Mouse (Mus musculus) heart, postnatal 10 days (tissue): ENCODE data around the gene Rps19bp1. TPM values are rescaled to one million over a fixed set of nuclear protein-coding genes. Genes with fewer than 3 reads are reported as not detected.

Source experiments
- DNase-seq, 2 experiments: peaks; one replicate each; pipeline ENCODE4 v3.0.0; 2021
- intact Hi-C: fragments of 180-260 bp; cut with DNase I; formaldehyde crosslinking; loops from one replicate; pipeline ENCODE4 v1.15.1; 2025
- total RNA-seq, 2 experiments: library from RNA; stranded (reverse); gene quantifications; 2 replicates each; pipeline ENCODE4 v1.2.3; 2021

The Rps19bp1 gene
- 10 to 100 TPM; 20.0 to 24.6 TPM for total RNA-seq

DNA sequence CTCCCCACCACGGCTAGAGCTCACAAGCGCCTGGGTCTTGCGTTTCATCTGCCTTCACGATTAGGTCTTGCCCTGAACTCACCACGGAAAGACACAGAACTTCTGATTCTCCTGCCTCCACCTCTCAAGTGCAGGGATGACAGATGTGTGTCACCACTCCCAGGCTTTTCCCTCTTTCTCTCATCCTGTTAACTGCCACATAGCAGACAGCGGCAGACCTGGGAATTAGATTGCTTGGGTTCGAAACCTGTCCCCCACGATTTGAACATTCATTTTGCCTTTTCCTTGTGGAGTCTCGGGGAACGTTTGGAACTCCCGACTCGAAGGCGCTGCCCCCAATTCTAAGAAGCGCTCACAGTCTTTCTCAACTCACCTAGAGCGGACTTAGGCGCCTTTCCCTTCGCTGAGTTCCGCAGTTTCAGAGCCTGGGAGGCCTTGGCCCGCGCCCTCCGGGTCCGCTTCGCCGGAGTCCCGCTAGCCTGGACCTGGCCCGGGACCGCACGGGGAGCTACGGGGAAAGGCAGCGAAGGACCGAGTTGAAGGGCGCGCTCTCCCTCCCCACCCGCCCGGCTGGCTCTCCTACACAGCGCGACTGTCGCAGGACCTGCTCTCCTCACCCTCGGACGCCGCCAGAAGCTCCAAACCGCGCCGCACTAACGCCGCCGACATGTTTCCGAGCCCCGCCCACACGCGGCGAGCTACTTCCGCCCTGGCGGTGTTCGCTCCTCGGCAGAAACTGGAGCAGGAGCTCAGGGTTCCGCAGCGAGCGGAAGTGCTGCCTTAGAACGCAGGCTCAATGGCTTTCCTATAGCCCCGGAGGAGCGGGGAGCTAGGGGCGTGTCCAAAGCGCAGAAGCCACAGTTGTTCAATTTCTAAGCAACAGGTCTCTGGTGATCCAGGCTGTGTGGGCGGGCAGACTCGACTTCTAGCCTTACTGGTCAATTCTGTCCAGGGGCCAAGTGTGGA, at the start of gene Rps19bp1:
TSS of gene Rps19bp1 (minus strand) at position 706 of the 966 bp plus-strand sequence.
- intact Hi-C loops, result loop anchor here (5.0 to 10.0 kb wide), 3 partner anchors 319 to 681 kb away; partner anchors contain the start of gene Adsl
- peak; percentile 90 to 92 for DNase-seq

DNA sequence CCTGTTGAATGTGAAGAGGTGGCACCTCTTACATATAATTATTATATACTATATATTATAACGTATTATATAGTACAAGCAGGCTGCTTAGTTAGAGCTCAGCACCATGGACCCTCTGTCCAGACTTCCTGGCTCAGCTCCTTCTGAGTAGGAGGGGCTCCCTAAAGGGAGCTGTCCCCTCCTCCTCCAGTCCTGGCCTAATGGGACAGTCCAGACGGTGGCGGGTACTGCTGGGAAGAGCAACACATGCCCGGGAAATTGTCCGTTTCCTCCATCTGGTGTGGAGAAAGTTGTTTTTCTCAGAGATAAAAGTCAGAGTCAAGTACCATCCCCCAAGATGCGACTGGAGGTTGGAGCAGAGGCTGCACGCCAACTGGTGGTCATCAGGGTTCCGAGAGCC, 42.0 kb upstream of the Rps19bp1 start:
- intact Hi-C loops, result no loop called here

GRCm38 (mm10) chr15:80304188-80304587, 40.1 kb upstream of the Rps19bp1 start:
- intact Hi-C loops, result no loop called here
- DNase-seq, result no peak

More for the DNA sequence above, 42.0 kb upstream of the Rps19bp1 start:
- no peak for DNase-seq

GRCm38 (mm10) chr15:80303779-80304178, 39.7 kb upstream of the Rps19bp1 start:
- DNase-seq, result no peak

GRCm38 (mm10) chr15:80297146-80297545, 33.0 kb upstream of the Rps19bp1 start:
- intact Hi-C loops, result no loop called here
- DNase-seq, result no peak

More at GRCm38 (mm10) chr15:80303779-80304178, 39.7 kb upstream of the Rps19bp1 start:
- intact Hi-C loops, result no loop called here

DNA sequence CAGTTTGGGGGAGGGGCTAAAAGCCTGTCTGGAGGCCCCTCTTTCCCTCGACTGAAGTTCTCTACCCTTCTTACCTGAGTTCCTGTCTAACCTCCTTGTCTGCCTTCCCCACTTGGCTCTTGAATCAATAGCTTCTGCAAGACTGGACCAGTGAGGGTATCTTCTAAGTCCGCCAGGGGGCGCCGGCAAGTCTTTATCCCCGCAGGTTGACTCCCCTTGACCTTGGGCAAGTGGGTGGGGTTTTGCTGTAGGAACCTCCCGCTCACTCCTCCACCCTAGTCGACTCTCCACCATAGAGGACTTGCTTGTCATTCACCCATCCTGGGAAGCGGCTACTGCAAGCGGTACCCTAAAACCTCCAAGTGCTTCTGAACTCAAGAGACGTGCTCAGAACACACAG, 25.3 kb upstream of the Rps19bp1 start:
- DNase-seq, result peak; percentile 59 to 67
- intact Hi-C loops, result loop anchor here (1.0 to 10.0 kb wide), 2 partner anchors 325 to 405 kb away; no protein-coding TSS in a partner anchor

DNA sequence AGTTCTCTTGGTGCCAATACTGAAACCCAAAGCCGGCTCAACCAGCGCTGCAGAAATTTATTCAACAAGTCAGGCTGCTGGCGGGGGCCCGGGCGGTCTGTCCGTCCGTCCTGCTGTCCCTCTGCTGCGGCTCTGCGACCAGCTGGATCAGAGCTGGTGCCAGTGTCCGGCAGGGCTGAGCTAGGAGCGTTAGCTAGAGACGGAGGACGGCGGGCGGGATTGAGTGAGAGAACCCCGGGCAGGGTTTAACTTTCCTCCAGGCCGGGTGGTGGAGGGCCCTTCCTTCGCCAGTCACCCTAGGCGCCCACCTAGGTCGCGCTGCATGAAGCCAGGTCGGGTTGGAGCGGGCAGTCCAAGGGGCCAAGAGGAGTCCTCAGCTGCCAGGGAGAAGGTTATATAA, 23.9 kb upstream of the Rps19bp1 start:
- DNase-seq, result peak in 1 of 2 experiments; percentile 10
- intact Hi-C loops, result loop anchor here (10.0 kb wide), 1 partner anchor 327 kb away; no protein-coding TSS in a partner anchor

- intact Hi-C loops, result loop anchor here (10.0 kb wide), 1 partner anchor 328 kb away; no protein-coding TSS in a partner anchor
- DNase-seq, result no peak
These were observed 22.8 kb upstream of the Rps19bp1 start, which contains the start of gene Cacna1i for GRCm38 (mm10) chr15:80286851-80287415. TSS of gene Cacna1i (plus strand) at chr15:80287238.

GRCm38 (mm10) chr15:80280646-80281045, 16.5 kb upstream of the Rps19bp1 start:
- intact Hi-C loops, result loop anchor here (2.0 to 10.0 kb wide), 2 partner anchors 14 to 334 kb away; no protein-coding TSS in a partner anchor
- peak in 1 of 2 experiments; percentile 26 for DNase-seq

DNA sequence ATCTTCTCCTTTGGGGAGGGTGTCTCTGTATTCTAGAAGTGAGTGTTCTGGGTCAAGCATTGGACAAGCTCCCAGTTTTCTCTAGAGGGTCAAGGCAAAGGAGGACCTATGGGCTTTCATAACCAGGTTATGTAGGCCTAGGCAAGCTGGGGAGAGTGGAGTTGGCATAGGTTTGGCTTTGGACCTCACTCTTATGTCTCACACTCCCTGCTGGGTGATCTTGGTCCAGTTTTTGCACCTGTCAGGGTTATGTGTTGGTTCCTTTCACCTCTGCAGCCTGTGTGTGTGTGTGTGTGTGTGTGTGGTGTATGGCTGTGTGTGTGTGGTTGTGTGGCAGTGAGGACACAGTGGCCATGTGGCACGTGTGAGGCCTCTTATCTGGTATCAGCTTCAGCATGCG, 14.9 kb upstream of the Rps19bp1 start:
- DNase-seq, result no peak
- intact Hi-C loops, result no loop called here

- intact Hi-C loops, result no loop called here
- DNase-seq, result no peak
These were observed 14.1 kb upstream of the Rps19bp1 start for GRCm38 (mm10) chr15:80278121-80278759.

DNA sequence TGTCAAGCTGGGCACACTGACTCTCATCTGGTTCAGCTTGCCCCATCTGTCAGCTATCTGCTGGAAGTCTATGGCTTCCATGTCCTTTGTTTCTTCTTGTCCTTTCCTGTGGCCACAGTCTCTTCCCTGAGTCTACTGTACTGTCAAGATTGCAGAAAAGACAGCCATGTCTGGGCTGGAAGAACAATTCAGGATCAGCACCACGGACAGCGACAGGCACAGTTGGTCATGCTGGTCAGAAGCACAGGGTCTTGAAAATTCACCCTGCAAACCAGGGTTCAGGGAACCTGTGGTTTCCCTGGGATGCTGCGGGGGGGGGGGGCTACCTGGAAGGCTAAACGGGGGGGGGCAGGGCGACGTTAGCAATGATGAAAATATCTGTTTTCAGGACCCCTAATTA, 13.5 kb upstream of the Rps19bp1 start:
- intact Hi-C loops, result no loop called here
- DNase-seq, result peak; percentile 74 to 85

- intact Hi-C loops, result no loop called here
- no peak for DNase-seq
These were observed 13.0 kb upstream of the Rps19bp1 start for GRCm38 (mm10) chr15:80277107-80277506.

GRCm38 (mm10) chr15:80271858-80272396, 7.8 kb upstream of the Rps19bp1 start:
- intact Hi-C loops, result no loop called here
- DNase-seq, result no peak

DNA sequence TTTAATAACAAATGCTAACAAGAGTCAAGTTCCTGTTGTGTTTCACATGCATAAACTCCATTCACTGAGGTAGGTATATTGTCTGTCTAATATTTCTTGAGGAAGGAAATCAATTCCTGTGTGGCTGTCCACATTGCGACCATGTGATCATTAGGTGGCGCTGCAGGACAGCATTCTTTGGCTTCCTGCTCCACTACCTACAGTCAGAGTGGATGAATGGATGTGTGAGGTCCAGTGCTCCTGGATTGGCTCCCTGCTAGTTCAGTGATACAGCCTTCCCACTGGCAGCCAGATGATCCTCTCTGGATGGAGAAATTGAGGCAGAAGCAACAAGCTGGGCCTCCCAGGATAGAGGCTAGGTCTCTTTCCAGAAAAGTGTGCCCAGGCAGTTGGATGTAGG, 2.2 kb upstream of the Rps19bp1 start:
- DNase-seq, result peak; percentile 81 to 87

DNA sequence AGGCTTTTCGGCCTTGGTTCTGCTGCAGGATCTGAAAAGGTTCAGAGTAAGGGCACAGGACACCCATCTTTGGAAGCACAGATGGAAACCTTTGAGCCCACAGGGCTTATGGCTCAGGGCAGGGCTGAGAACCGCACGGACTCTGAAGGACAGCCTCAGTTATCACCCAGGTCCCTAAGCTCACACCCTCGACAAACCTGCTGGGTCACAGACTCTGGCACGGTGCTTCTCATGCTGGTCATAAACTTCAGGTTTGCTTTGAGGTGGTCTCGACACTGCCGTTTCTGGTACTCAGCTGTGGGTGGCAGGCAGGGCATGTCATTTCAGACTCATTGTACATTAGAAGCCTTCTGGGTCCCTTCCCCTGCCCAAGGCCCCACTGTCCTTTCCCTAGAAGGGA, 3.0 kb downstream of the Rps19bp1 start:
- intact Hi-C loops, result loop anchor here (2.0 to 10.0 kb wide), 4 partner anchors 34 to 684 kb away; partner anchors contain the start of gene Adsl
- DNase-seq, result no peak

More for the DNA sequence above, 2.2 kb upstream of the Rps19bp1 start:
- intact Hi-C loops, result loop anchor here (1.0 to 10.0 kb wide), 5 partner anchors 15 to 679 kb away; partner anchors contain the start of gene Adsl

DNA sequence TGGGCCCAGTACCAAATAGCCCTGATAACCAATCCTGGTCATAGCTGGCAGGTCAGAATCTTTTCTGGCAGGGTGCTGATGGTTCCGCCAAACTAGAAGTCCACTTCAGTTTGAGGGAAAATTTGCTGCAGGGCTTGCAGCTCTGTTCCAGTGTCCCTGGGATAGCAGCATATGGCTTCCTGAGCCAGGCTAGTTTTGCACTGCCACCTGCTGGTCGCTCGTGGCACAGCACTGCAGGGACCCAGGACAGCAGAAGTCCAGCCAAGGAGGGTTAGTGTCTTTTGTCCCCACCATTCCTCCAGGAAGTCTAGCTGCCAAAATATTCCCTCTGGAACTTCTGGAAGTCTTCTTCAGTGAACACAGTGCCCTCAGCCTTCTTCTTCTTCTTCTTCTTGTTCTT, 3.4 kb downstream of the Rps19bp1 start:
- intact Hi-C loops, result loop anchor here (2.0 to 10.0 kb wide), 4 partner anchors 34 to 684 kb away; partner anchors contain the start of gene Adsl
- DNase-seq, result peak; percentile 87 to 93

DNA sequence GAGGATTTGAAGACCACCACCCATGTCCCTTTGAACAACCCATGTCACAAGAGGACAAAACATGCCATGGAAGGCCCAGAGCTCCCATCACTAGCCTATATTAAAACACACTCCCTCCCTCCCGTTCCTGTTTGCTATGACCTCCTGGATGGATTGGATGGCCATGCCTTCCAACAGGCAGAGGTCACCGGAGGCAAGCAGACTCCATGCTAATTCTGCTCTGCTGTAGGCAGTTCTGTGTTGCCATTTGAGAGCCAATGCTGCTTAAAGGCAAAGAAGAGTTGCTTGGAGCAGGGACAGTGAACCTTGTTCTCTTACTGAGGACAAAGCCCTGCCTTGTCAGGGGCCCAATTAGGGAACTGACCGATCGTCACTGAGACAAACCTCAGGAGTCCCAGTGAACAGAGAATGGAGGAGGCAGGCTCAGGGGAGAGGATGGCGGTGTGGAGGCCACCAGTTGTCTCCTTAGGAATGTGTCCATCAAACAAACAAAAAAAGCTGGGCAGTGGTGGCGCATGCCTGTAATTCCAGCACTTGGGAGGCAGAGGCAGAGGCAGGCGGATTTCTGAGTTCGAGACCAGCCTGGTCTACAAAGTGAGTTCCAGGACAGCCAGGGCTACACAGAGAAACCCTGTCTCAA, 4.6 kb downstream of the Rps19bp1 start:
- intact Hi-C loops, result loop anchor here (2.0 to 10.0 kb wide), 4 partner anchors 33 to 685 kb away; partner anchors contain the start of gene Adsl
- DNase-seq, result peak in 1 of 2 experiments; percentile 25
